ENCODE assay signal across 8 mouse cellular contexts in the genomic region with DNA sequence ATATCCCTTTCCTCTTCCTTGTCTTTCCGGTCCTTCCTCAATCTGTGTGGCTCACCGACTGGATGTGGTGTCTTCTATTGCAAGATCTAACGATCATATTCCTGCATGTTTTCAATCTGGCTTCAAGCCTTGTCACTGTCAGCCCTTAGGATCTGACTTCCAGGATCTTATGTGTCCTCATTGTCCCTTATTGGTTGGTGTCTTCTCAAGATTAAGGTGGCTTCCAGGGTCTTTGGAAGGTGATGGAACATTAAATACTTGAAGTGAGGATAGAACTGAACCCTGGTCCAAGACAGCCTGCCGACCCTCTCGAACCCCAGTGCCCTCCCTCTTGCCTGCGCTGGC. TPM values are rescaled to one million over a fixed set of nuclear protein-coding genes. Genes with fewer than 3 reads are reported as not detected.
DNase-seq lines count a peak whose midpoint lies in the region; ATAC-seq and TF ChIP-seq lines count a peak whose summit lies in the region.

No protein-coding gene starts in this region.

- H3K4me2 ChIP-seq in lung, embryonic 14.5 days = peak overlapping the region; percentile 65
- peak overlapping the region; percentile 32 for H3K4me2 ChIP-seq in limb, embryonic 14.5 days (replicated peaks; ENCODE audit: low read depth, low read length, severe bottlenecking)
- H3K4me2 ChIP-seq in stomach, embryonic 14.5 days (replicated peaks; ENCODE audit: low read depth, low read length) = peak overlapping the region; percentile 62

- H3K27ac ChIP-seq in lung, embryonic 14.5 days (ENCODE audit: low read depth) = peak overlapping the region; percentile 25; the same call in 1 of the 2 replicates
- H3K27ac ChIP-seq in limb, embryonic 14.5 days (replicated peaks; ENCODE audit: low read depth, low read length) = 0 out of 2 replicates have a peak overlapping the region, but pooled peaks have one; percentile 10
- peak overlapping the region; percentile 10; the same call in 1 of the 2 replicates for H3K27ac ChIP-seq in stomach, embryonic 14.5 days (ENCODE audit: low read length)

- peak overlapping the region; percentile 59 for H3K4me3 ChIP-seq in lung, embryonic 14.5 days (ENCODE audit: low read depth, low read length)
- H3K4me3 ChIP-seq in lung, adult 2 months (replicated peaks; ENCODE audit: extremely low read depth, low read depth, low read length) = no peak overlapping the region
- H3K4me3 ChIP-seq in limb, embryonic 14.5 days (replicated peaks; ENCODE audit: low read length) = peak overlapping the region; percentile 77
- H3K4me3 ChIP-seq in stomach, embryonic 14.5 days (ENCODE audit: low read depth, low read length) = peak overlapping the region; percentile 59; the same call in 1 of the 2 replicates

- H3K27me3 ChIP-seq in lung, embryonic 14.5 days (ENCODE audit: insufficient read depth, low read length) = no peaks in the 10 kb centered on the region
- no peaks in the 10 kb centered on the region for H3K27me3 ChIP-seq in limb, embryonic 14.5 days (ENCODE audit: control insufficient read depth, insufficient read depth, low read length)
- no peaks in the 10 kb centered on the region for H3K27me3 ChIP-seq in stomach, embryonic 14.5 days (ENCODE audit: control insufficient read depth, insufficient read depth, low read length)

- no peak for DNase-seq in lung, embryonic 14.5 days
- DNase-seq in lung, adult 2 months = no peak
- no peak for DNase-seq in limb, embryonic 14.5 days (ENCODE audit: low spot score)
- DNase-seq in thymus, postnatal 25 days = no peak
- no peak for DNase-seq in frontal cortex, postnatal 36 days (ENCODE audit: low spot score in 2 of 2)

- H3K4me1 ChIP-seq in lung, embryonic 14.5 days (ENCODE audit: insufficient read depth) = peaks cover 3% of the 10 kb centered on the region; the same call in 1 of the 2 replicates
- H3K4me1 ChIP-seq in lung, adult 2 months (ENCODE audit: control insufficient read depth, insufficient read depth, low read length) = peaks cover 11% of the 10 kb centered on the region; the same call in 1 of the 2 replicates
- peaks cover 12% of the 10 kb centered on the region; the same call in 1 of the 2 replicates for H3K4me1 ChIP-seq in limb, embryonic 14.5 days (ENCODE audit: control insufficient read depth, insufficient read depth, low read length)
- H3K4me1 ChIP-seq in stomach, embryonic 14.5 days (ENCODE audit: control insufficient read depth, insufficient read depth, low read length) = peaks cover 9% of the 10 kb centered on the region; the same call in 1 of the 2 replicates

- ATAC-seq in lung, embryonic 14.5 days (ENCODE audit: insufficient read depth) = no peak; the same call in 1 of the 2 replicates
- peak; percentile 22 for ATAC-seq in erythroblast, adult 5-6 weeks (replicated peaks; ENCODE audit: low FRiP score, poor library complexity, severe bottlenecking)
- no peak for ATAC-seq in limb, embryonic 14.5 days (ENCODE audit: low FRiP score, low read depth)
- ATAC-seq in stomach, embryonic 14.5 days (ENCODE audit: insufficient number of reproducible peaks, insufficient read depth, low FRiP score, low read depth) = no peak
- no peak for ATAC-seq in cerebellum, adult (ENCODE audit: insufficient number of reproducible peaks, low FRiP score, low TSS enrichment)

- H3K9me3 ChIP-seq in lung, embryonic 14.5 days (ENCODE audit: low read depth, low read length) = no peaks in the 10 kb centered on the region
- no peaks in the 10 kb centered on the region for H3K9me3 ChIP-seq in limb, embryonic 14.5 days (ENCODE audit: control insufficient read depth, low read length)
- no peaks in the 10 kb centered on the region for H3K9me3 ChIP-seq in stomach, embryonic 14.5 days (ENCODE audit: control insufficient read depth, low read depth, low read length)

- TF ChIP-seq POLR2A in lung, adult 2 months (IDR thresholded peaks at IDR 0.05; ENCODE audit: borderline replicate concordance, extremely low read depth, low read depth, low read length) = no peak
- TF ChIP-seq POLR2A in limb, embryonic 14.5 days (IDR thresholded peaks at IDR 0.05; ENCODE audit: borderline replicate concordance, extremely low read depth, insufficient read depth, insufficient read length) = no peak

- H3K36me3 ChIP-seq in lung, embryonic 14.5 days (ENCODE audit: insufficient read depth) = no peaks in the 10 kb centered on the region
- H3K36me3 ChIP-seq in limb, embryonic 14.5 days (ENCODE audit: control insufficient read depth, insufficient read depth, low read length) = no peaks in the 10 kb centered on the region
- no peaks in the 10 kb centered on the region for H3K36me3 ChIP-seq in stomach, embryonic 14.5 days (ENCODE audit: control insufficient read depth, insufficient read depth, low read length)

- TF ChIP-seq CTCF in lung, embryonic 14.5 days (IDR thresholded peaks at IDR 0.05; ENCODE audit: low read depth) = no peak
- TF ChIP-seq CTCF in lung, adult 2 months (IDR thresholded peaks at IDR 0.05; ENCODE audit: insufficient read depth, low read length) = no peak

- H3K9ac ChIP-seq in lung, embryonic 14.5 days = no peak overlapping the region
- no peak overlapping the region for H3K9ac ChIP-seq in limb, embryonic 14.5 days (ENCODE audit: low read depth, low read length, severe bottlenecking)
- H3K9ac ChIP-seq in stomach, embryonic 14.5 days (replicated peaks; ENCODE audit: low read depth, low read length) = 0 out of 2 replicates have a peak overlapping the region, but pooled peaks have one; percentile 49

- 55% methylated on average over 6 of the region's 6 CpGs for WGBS in lung, embryonic 14.5 days
- 39% methylated on average over 6 of the region's 6 CpGs for WGBS in lung, adult 2 months
- WGBS in limb, embryonic 14.5 days = 53% methylated on average over 6 of the region's 6 CpGs
- 54% methylated on average over 6 of the region's 6 CpGs for whole genome bisulfite sequencing in stomach, embryonic 14.5 days

RNA-seq across cellular contexts. Expression of a gene that starts 0.4 kb away (rescaled TPM):
- 132 and 145 TPM in 2 replicates for polyA plus RNA-seq in lung, embryonic 14.5 days (2014; fragmentation: Nextera tagmentation; extraction: Ambion mirVana)
- polyA plus RNA-seq in lung, adult 2 months (2012; rRNA removed) = 47.1 and 53.9 TPM in 2 replicates
- 8.1 and 8.4 TPM in 2 replicates for total RNA-seq in erythroblast, adult 5-6 weeks (2015; ENCODE audit: low replicate concordance)
- total RNA-seq in erythroblast, adult 5-6 weeks (2017; ENCODE audit: low replicate concordance) = 23.6 and 39.4 TPM in 2 replicates
- polyA plus RNA-seq in limb, embryonic 14.5 days (2012; rRNA removed) = 110 and 133 TPM in 2 replicates
- 164 and 169 TPM in 2 replicates for polyA plus RNA-seq in limb, embryonic 14.5 days (2014; fragmentation: Nextera tagmentation; extraction: Ambion mirVana)
- 151 and 169 TPM in 2 replicates for polyA plus RNA-seq in stomach, embryonic 14.5 days (2014; fragmentation: Nextera tagmentation; extraction: Ambion mirVana)

RNA-seq across cellular contexts. Expression of a gene that starts 2.0 kb away (rescaled TPM):
- polyA plus RNA-seq in lung, embryonic 14.5 days (2014; fragmentation: Nextera tagmentation; extraction: Ambion mirVana) = 9.9 and 11.6 TPM in 2 replicates
- polyA plus RNA-seq in lung, adult 2 months (2012; rRNA removed) = 26.5 and 27.1 TPM in 2 replicates
- 5.4 and 9.6 TPM in 2 replicates for total RNA-seq in erythroblast, adult 5-6 weeks (2015; ENCODE audit: low replicate concordance)
- 1.4 and 1.8 TPM in 2 replicates for total RNA-seq in erythroblast, adult 5-6 weeks (2017; ENCODE audit: low replicate concordance)
- polyA plus RNA-seq in limb, embryonic 14.5 days (2012; rRNA removed) = 5.4 and 8.0 TPM in 2 replicates
- polyA plus RNA-seq in limb, embryonic 14.5 days (2014; fragmentation: Nextera tagmentation; extraction: Ambion mirVana) = 3.2 and 3.5 TPM in 2 replicates
- polyA plus RNA-seq in stomach, embryonic 14.5 days (2014; fragmentation: Nextera tagmentation; extraction: Ambion mirVana) = 10.8 and 11.4 TPM in 2 replicates

RNA-seq across cellular contexts. Expression of a gene that starts 10.9 kb away (rescaled TPM):
- polyA plus RNA-seq in lung, embryonic 14.5 days (2014; fragmentation: Nextera tagmentation; extraction: Ambion mirVana) = 12.6 and 13.1 TPM in 2 replicates
- polyA plus RNA-seq in lung, adult 2 months (2012; rRNA removed) = 10.7 and 15.5 TPM in 2 replicates
- total RNA-seq in erythroblast, adult 5-6 weeks (2015; ENCODE audit: low replicate concordance) = not detected in 2 replicates
- total RNA-seq in erythroblast, adult 5-6 weeks (2017; ENCODE audit: low replicate concordance) = not detected in 2 replicates
- 10.8 and 15.6 TPM in 2 replicates for polyA plus RNA-seq in limb, embryonic 14.5 days (2012; rRNA removed)
- polyA plus RNA-seq in limb, embryonic 14.5 days (2014; fragmentation: Nextera tagmentation; extraction: Ambion mirVana) = 13.5 and 15.5 TPM in 2 replicates
- 13.7 and 16.1 TPM in 2 replicates for polyA plus RNA-seq in stomach, embryonic 14.5 days (2014; fragmentation: Nextera tagmentation; extraction: Ambion mirVana)

RNA-seq across cellular contexts. Expression of a gene that starts 11.2 kb away (rescaled TPM):
- 1.1 and 1.3 TPM in 2 replicates for polyA plus RNA-seq in lung, embryonic 14.5 days (2014; fragmentation: Nextera tagmentation; extraction: Ambion mirVana)
- 6.8 and 10.1 TPM in 2 replicates for polyA plus RNA-seq in lung, adult 2 months (2012; rRNA removed)
- not detected in 2 replicates for total RNA-seq in erythroblast, adult 5-6 weeks (2015; ENCODE audit: low replicate concordance)
- not detected in 2 replicates for total RNA-seq in erythroblast, adult 5-6 weeks (2017; ENCODE audit: low replicate concordance)
- 1.6 TPM in 2 replicates for polyA plus RNA-seq in limb, embryonic 14.5 days (2012; rRNA removed)
- polyA plus RNA-seq in limb, embryonic 14.5 days (2014; fragmentation: Nextera tagmentation; extraction: Ambion mirVana) = 2.1 and 2.7 TPM in 2 replicates
- polyA plus RNA-seq in stomach, embryonic 14.5 days (2014; fragmentation: Nextera tagmentation; extraction: Ambion mirVana) = 1.6 and 2.1 TPM in 2 replicates

RNA-seq across cellular contexts. Expression of a gene that starts 12.0 kb away (rescaled TPM):
- 9.9 and 10.5 TPM in 2 replicates for polyA plus RNA-seq in lung, embryonic 14.5 days (2014; fragmentation: Nextera tagmentation; extraction: Ambion mirVana)
- polyA plus RNA-seq in lung, adult 2 months (2012; rRNA removed) = 2.3 and 2.4 TPM in 2 replicates
- total RNA-seq in erythroblast, adult 5-6 weeks (2015; ENCODE audit: low replicate concordance) = 0.63 TPM in 1 of 2 replicates, not detected in the other
- 0.70 TPM in 1 of 2 replicates, not detected in the other for total RNA-seq in erythroblast, adult 5-6 weeks (2017; ENCODE audit: low replicate concordance)
- polyA plus RNA-seq in limb, embryonic 14.5 days (2012; rRNA removed) = 7.8 and 8.9 TPM in 2 replicates
- 5.3 and 5.5 TPM in 2 replicates for polyA plus RNA-seq in limb, embryonic 14.5 days (2014; fragmentation: Nextera tagmentation; extraction: Ambion mirVana)
- 41.9 and 44.3 TPM in 2 replicates for polyA plus RNA-seq in stomach, embryonic 14.5 days (2014; fragmentation: Nextera tagmentation; extraction: Ambion mirVana)
